Mouse (Mus musculus) layer of hippocampus, postnatal 14 days (tissue): ENCODE data around the gene Ccdc151. TPM values are rescaled to one million over a fixed set of nuclear protein-coding genes. Genes with fewer than 3 reads are reported as not detected.

Experiments used
- DNase-seq, 2 experiments: peaks; one replicate each; pipeline ENCODE4 v3.0.0; 2021 to 2022; ENCODE audit warnings: low spot score in 2 of 2, mixed read lengths in 1 of 2
- total RNA-seq, 2 experiments: library from RNA; stranded (reverse); gene quantifications; 2 replicates each; pipeline ENCODE4 v1.2.3; 2021

The Ccdc151 gene
- total RNA-seq, 2 experiments from 2014 or later: 6.1 to 6.8 TPM

DNA sequence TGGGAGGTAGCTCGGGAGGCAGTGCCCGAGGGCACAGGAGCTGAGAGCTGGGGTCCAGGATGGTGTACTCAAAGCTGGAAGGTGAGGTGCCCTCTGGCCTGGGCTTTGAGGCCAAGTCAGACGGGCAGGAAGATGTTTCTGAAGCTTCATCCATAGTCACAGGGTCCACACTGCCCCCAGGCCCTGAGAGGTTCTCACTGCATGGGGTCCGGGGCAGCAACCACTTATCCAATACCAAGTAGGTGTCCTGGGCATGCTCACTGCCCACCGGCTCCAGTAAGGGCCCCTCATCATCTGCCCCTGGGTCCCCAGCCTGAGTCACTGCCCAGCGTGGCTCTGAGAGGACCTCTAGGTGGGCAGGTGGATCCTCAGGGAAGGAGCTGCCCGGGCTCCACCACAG is 43.2 kb downstream of the Ccdc151 start:
- no peak for DNase-seq

- DNase-seq: no peak
Observed at GRCm38 (mm10) chr9:21958372-21958771, 44.1 kb downstream of the Ccdc151 start.

- peak; percentile 99 to 100 for DNase-seq
Observed at GRCm38 (mm10) chr9:21955570-21956281, 46.7 kb downstream of the Ccdc151 start, which contains the start of gene Swsap1. TSS of gene Swsap1 (plus strand) at chr9:21955755.

GRCm38 (mm10) chr9:21955225-21955569 is 47.2 kb downstream of the Ccdc151 start:
- no peak for DNase-seq

DNA sequence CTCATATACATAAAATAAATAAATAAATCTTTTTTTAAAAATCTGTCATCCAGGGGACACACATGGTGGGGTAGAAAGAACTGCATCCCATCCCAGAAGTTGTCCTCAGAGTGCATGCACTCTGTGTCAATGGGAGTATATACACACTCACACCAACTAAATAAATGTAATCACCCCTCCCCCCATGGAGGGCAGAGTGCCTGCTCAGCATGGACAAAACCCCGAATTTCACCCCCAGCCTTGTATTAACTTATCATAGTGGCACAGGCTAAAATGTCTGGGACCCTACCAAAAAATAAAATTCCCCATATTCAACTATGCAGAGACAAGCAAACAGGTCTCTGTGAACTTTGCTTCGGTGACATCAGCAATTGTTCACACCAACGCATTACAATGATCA is 47.8 kb downstream of the Ccdc151 start:
- DNase-seq: no peak

DNA sequence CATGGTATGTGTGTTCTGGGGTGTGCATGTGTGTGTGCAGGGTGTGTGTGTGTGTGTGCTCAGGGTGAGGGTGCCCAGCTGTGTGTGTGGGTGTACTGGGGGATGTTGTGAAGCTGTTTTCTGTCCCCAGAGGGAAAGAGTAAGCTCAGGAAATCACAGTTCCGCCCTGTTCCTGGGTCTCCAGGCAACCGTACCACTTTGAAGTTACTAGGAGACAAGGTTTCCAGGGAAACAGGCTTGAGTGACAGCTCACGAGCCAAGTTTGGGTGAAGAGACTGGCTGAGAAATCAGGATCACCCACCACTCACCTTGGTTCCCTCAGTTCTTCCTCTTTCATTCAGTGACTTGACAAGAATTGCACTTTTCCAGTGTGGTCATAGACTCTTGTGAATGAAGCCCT is 48.8 kb downstream of the Ccdc151 start:
- DNase-seq: peak in 1 of 2 experiments; percentile 75

DNA sequence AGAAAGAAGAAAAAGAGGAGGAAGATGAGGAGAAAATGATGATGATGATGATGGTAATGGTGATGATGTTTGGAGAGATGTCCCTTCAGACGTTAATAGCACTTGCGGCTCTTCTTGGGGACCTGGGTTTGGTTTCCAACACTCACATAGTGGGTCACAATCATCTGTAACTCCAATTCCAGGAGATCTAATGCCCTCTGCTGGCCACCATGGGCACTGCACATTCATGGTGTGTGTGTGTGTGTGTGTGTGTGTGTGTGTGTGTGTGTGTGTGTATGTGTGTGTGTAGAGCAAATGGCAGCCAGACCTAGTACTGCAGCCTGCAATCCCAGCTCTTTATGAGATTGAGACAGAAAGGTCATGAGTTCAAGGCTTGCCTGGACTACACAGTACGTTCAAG is 50.5 kb downstream of the Ccdc151 start:
- DNase-seq: no peak

DNA sequence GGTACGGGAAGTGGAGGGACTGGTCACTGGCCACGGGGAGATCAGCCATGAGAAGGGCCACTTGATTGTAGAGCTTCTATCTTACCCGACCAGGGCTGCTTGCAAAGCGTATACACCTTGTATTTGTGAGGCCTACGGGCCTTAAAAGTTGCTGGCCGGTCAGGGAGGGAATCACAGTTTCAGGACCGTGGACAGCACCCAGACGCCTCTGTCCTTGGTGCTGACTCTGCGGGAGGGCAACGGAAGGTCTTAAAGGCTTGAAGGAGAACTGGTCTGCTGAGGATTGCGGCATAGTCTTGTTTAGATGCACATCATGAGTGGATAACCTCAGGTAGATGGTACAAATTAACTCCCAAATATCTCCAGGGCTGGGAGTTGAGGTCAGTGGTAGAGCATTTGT is 52.1 kb downstream of the Ccdc151 start:
- DNase-seq: no peak

DNA sequence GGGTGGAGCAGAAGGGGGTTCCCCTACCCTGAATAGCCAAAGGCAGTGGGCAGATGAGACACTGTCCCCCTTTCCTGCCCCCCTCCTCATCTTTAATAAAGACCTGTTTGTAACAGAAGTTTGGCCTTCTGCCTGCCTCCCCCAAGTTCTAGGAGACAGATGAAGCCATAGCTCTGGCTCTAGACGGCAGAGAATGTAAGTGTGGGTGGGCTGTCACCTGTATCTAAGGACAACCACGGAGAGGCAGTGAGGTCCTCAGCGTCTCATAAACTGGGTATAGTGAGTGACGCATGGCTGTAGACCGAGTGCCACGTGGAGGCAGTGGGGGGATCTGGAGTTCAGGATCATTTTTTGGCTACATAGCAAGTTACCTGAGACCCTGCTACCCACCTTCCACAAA is 53.6 kb downstream of the Ccdc151 start:
- DNase-seq: no peak

GRCm38 (mm10) chr9:21948146-21948545 is 54.3 kb downstream of the Ccdc151 start:
- DNase-seq: no peak

DNA sequence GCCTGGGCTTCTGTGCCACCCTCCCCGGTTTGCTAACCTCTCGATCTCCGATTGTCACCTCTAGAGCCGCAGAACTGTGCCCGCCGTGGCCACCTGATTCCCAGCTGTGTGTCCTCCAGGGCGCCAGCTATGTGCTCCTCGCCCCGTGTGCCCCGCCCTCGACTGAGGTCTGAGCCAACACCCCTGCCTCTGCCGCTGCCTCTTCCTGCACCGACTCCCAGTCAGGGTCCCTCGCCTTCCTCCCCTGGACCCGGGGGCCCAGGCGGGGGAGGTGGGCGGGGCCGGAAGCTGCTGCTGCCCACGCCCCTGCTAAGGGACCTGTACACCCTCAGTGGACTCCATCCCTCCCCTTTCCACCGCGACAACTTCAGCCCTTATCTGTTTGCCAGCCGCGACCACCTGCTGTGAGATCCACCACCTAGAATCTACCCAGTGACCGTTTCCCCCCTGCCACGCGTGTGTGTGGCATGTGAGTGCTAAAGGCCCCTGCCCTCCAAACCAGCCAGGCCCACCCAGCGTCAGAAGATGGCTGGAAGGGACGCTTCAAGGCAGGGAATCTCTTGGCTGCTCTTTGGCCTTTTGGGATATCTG is 54.8 kb downstream of the Ccdc151 start:
- no peak for DNase-seq

- DNase-seq: no peak
Observed at GRCm38 (mm10) chr9:21944267-21944666, 58.2 kb downstream of the Ccdc151 start.

GRCm38 (mm10) chr9:21943638-21944037 is 58.8 kb downstream of the Ccdc151 start:
- no peak for DNase-seq

- no peak for DNase-seq
Observed at GRCm38 (mm10) chr9:21943046-21943445, 59.4 kb downstream of the Ccdc151 start.

Other genes starting within 250 kb of the Ccdc151 start
- gene Spc24, start 242.3 kb downstream of the Ccdc151 start, total RNA-seq: 1 to 10 TPM; 2.1 to 4.0 TPM
- 1 to 10 TPM; 7.1 to 7.8 TPM for gene Kank2, start 203.9 kb downstream of the Ccdc151 start, total RNA-seq
- not detected for gene Angptl8, start 167.1 kb downstream of the Ccdc151 start, total RNA-seq
- gene Dock6, start 150.0 kb downstream of the Ccdc151 start, total RNA-seq: 10 to 100 TPM; 24.5 to 24.7 TPM
- 10 to 100 TPM; 22.6 to 24.2 TPM for gene Rab3d, start 84.4 kb downstream of the Ccdc151 start, total RNA-seq
- gene Ccdc159, start 75.2 kb downstream of the Ccdc151 start, total RNA-seq: 10 to 100 TPM; 13.8 to 14.2 TPM
- gene Tmem205, start 75.1 kb downstream of the Ccdc151 start, total RNA-seq: 10 to 100 TPM; 35.7 to 37.0 TPM
- 100 to 1,000 TPM; 350 to 352 TPM for gene Plppr2, start 65.6 kb downstream of the Ccdc151 start, total RNA-seq
- gene Swsap1, start 46.9 kb downstream of the Ccdc151 start, total RNA-seq: 10 to 100 TPM; 14.4 to 15.2 TPM
- gene Epor, start 39.1 kb downstream of the Ccdc151 start, total RNA-seq: 1 to 10 TPM; 2.6 to 3.3 TPM
- gene Rgl3, start 13.2 kb downstream of the Ccdc151 start, total RNA-seq: 1 to 10 TPM; 1.2 to 1.3 TPM
- gene Prkcsh, start 172 bp upstream of the Ccdc151 start, total RNA-seq: 100 to 1,000 TPM; 105 to 110 TPM
- gene Elavl3, start 49.4 kb upstream of the Ccdc151 start, total RNA-seq: 100 to 1,000 TPM; 176 to 178 TPM
- gene Gm49318, start 68.6 kb upstream of the Ccdc151 start, total RNA-seq: 1 to 10 TPM; 1.5 to 2.8 TPM
- gene Zfp653, start 68.7 kb upstream of the Ccdc151 start, total RNA-seq: 10 to 100 TPM; 19.4 to 22.7 TPM
- gene Ecsit, start 82.8 kb upstream of the Ccdc151 start, total RNA-seq: 10 to 100 TPM; 42.4 to 45.7 TPM
- gene Cnn1, start 96.6 kb upstream of the Ccdc151 start, total RNA-seq: 1 to 10 TPM in 1 of 2 experiments, under 1 TPM in 1; 0.45 to 1.4 TPM
- gene Elof1, start 114.5 kb upstream of the Ccdc151 start, total RNA-seq: 10 to 100 TPM; 57.0 to 58.0 TPM
- gene Acp5, start 133.1 kb upstream of the Ccdc151 start, total RNA-seq: under 1 TPM; 0.44 to 0.86 TPM
- 10 to 100 TPM; 49.1 to 51.0 TPM for gene Pigyl, start 154.2 kb upstream of the Ccdc151 start, total RNA-seq
- under 1 TPM; 0.12 TPM for gene Zfp872, start 185.5 kb upstream of the Ccdc151 start, total RNA-seq
- 10 to 100 TPM; 19.2 to 20.6 TPM for gene Zfp809, start 223.1 kb upstream of the Ccdc151 start, total RNA-seq